Mouse (Mus musculus) CD4-positive helper T cell, adult 2 months (primary cell): Measurements from ENCODE around the gene Phyh.
"Not testable (repeated sequence)": the region's sequence is repeated elsewhere in the genome, so short reads cannot be mapped to it uniquely, and the experiment has no call there.

ENCODE experiments used
- DNase-seq: peaks from one replicate; pipeline ENCODE4 v3.0.0-alpha.2; 2012; ENCODE audit warnings: low read depth, missing footprints, low spot score

Phyh gene

GRCm38 (mm10) chr2:4917326-4918021, 1.3 kb upstream of the Phyh start:
- DNase-seq, result peak; percentile 85

DNA sequence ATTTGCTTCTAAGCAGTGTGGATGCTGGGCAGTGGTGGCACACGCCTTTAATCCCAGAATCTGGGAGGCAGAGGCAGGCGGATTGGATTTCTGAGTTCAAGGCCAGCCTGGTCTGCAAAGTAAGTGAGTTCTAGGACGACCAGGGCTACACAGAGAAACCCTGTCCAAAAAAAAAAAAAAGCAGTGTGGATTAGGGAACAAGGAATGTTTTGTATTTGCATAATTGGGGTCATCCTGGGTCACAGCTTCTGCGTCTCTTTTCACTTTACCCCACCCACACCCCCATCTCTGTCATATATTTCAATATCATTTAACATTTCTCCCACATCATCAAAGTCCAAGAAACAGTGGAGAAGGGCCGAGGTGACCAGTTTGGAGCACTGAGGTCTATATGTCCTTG, 2.2 kb downstream of the Phyh start:
- DNase-seq, result no peak

- no peak for DNase-seq
These were observed 3.8 kb downstream of the Phyh start for GRCm38 (mm10) chr2:4922476-4923164.

- no peak for DNase-seq
These were observed 8.6 kb downstream of the Phyh start for GRCm38 (mm10) chr2:4927391-4927790.

- no peak for DNase-seq
These were observed 10.4 kb downstream of the Phyh start for GRCm38 (mm10) chr2:4929230-4929629.

- no peak for DNase-seq
These were observed 15.7 kb downstream of the Phyh start for GRCm38 (mm10) chr2:4934516-4934915.

GRCm38 (mm10) chr2:4937931-4938330, 19.1 kb downstream of the Phyh start:
- no peak for DNase-seq

DNA sequence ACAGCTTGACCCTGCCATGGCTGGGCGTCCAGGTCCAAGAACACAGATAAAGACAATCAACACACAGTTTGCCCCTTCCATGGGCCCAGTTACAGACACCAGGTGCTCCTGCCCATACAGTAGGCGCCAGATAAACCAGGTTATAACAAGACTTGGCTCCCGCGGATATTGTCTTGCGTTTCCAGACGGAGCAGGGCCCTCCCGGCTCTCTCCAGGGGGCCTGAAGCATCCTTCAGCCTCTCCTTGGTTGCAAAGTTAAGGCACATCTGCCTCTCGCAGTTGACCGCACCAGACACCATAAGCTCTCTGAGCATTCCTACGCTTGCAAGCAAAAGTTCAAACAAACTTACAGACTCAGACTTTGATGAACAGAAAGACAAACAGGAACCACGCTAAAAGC, 22.0 kb downstream of the Phyh start:
- no peak for DNase-seq

- not testable (repeated sequence) for DNase-seq
These were observed 30.9 kb downstream of the Phyh start for GRCm38 (mm10) chr2:4949691-4950090.

GRCm38 (mm10) chr2:4950986-4951385, 32.2 kb downstream of the Phyh start:
- DNase-seq, result no peak

DNA sequence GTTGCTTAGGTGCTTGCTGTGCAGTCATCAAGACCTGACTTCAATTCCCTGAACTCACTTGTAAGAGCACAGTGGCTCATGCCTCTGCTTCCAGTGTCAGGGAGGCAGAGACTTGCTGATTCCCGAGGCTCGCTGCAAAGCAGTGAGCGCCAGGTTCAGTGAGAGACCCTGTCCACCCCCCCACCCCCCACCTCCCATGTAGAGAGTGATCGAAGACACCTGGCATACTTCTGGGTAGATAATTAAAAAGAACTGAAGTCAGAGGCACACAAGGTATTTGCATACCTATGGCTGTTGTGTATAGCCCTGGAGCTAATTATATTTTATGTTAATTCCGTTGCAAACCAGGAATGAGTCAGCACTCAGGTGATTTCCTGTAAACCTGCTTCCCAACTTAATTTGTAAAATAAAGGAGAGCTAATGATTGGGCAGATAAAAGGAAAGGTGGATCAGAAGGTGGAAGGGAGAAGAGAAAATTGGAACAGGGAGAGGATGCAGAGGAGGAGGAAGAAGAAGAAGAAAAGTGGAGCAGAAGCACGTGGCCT, 35.5 kb downstream of the Phyh start:
- DNase-seq, result no peak

- DNase-seq, result no peak
These were observed 39.2 kb downstream of the Phyh start for GRCm38 (mm10) chr2:4958039-4958438.

GRCm38 (mm10) chr2:4967806-4968205, 49.0 kb downstream of the Phyh start:
- DNase-seq, result no peak

GRCm38 (mm10) chr2:4969083-4969482, 50.3 kb downstream of the Phyh start:
- no peak for DNase-seq

- no peak for DNase-seq
These were observed 57.0 kb downstream of the Phyh start, which contains the start of gene Ucma for GRCm38 (mm10) chr2:4975807-4976206. Ucma (plus strand) TSS chr2:4976122.

DNA sequence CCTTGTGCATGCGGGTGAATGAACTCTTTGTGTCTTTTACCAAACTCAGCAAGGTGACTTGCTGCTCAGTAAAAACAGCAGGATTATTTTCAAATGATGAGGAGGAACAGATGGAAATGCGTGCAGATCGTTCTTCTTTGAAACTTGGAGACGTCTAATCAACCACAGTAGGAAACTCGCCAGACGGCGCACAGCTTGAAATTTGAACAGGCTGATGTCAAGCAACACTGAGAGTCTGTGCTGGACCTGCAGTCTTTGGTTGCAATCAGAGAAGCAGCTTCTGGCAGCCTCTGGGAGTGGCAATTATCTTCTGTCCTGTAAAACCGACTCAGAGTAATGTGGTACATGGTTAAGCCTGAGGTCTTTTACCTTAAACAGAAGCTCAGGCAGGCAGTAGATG, 59.3 kb downstream of the Phyh start:
- DNase-seq, result no peak

- no peak for DNase-seq
These were observed 65.2 kb downstream of the Phyh start for GRCm38 (mm10) chr2:4983987-4984386.

DNA sequence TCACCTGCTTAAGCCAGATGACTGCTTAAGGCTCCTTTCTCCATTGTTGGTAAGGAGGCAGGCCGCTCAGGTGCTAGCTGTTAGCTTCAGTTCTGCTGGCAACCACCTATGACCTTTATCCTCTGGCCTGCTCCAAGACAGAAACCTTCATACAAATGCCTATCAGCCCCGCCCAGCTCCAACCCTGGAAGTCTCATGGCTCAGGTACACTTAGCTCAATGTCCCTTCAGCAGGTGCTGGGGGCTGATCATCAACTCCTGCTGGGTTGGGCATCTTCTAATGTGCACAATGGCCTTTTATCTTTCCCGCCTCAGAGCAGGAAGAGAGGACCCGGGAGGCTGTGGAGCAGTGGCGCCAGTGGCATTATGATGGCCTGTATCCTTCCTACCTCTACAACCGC, 66.2 kb downstream of the Phyh start:
- no peak for DNase-seq

DNA sequence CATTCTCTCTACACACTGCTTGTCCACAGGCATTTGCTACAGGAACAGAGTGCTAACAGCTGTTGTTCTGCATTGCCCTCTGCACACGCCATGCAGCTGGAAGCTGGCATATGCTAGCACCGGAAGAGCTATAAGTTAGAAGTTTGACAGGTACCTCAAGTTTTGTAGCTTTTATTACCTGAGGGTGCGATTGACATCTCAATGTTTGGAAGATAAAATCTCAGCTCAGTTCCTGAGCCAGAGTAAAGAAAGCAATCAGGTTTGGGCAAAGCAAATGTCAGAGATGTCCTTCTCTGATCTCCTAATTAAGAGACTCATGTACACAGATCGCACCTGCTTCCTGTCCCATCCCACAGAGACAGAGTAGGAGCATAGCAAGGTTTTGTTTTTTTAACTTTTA, 68.0 kb downstream of the Phyh start:
- no peak for DNase-seq

DNA sequence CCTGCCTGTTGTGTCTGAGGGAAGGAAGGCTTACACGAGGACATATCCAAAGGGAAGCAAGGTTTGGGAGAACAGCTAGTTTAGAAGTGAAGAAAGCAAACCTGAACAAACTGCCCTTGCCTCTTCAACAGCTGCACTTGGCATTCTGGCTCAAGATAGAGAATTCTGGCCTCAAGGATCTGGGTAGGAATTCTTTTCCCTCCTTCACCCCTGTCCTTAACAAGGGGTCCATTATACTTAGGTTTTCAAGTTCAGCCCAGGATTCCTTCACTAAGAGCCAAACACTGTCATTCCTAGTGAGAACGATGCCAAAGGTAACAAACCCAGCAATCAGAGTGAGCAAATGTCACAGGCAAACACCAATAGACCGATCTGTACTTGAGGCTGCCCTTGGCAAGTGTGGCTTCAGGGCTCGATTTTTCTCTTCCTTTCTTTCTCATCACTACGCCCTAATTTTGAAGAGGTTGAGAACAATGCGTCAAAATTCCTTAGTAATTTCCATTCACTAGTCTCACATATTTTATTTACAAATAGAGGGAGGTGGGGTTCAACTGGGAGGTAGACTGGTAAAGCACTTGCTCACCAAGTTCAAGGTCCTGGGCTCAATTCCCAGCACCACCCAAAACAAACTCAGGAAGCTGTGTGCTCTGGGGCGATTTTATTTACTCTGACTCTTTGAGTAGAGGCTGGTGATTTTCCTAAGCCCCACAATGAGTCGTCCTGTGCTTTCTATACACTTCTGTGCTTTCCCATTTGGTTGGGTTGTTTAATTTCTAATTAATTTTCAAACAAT, 68.8 kb downstream of the Phyh start:
- DNase-seq, result no peak
